Mouse (Mus musculus) left cerebral cortex, adult 8-10 months (tissue): Measurements from ENCODE around the gene Agr2. TPM values are rescaled to one million over a fixed set of nuclear protein-coding genes. Genes with fewer than 3 reads are reported as not detected.

Experiments used
- total RNA-seq, 4 experiments: library from RNA; stranded (reverse); gene quantifications; 2 replicates each; pipeline ENCODE4 v1.2.4; 2022

Agr2 gene
- total RNA-seq, 4 experiments from 2014 or later: not detected

Other genes starting within 250 kb of the Agr2 start
- not detected for gene Agr3, start 67.3 kb upstream of the Agr2 start, total RNA-seq
- 100 to 1,000 TPM; 148 to 169 (median 157) TPM for gene Tspan13, start 49.6 kb downstream of the Agr2 start, total RNA-seq
- gene Ankmy2, start 164.2 kb downstream of the Agr2 start, total RNA-seq: 10 to 100 TPM; 54.8 to 59.4 (median 58.3) TPM
- gene Bzw2, start 165.2 kb downstream of the Agr2 start, total RNA-seq: 10 to 100 TPM; 43.9 to 52.6 (median 44.6) TPM